Mouse (Mus musculus) forebrain, embryonic 15.5 days (tissue): ENCODE results near the gene Stk32c. TPM values are rescaled to one million over a fixed set of nuclear protein-coding genes. Genes with fewer than 3 reads are reported as not detected.

Experiments used
- ATAC-seq: fragments of 200-750 bp; cut with Nextera tagmentation; replicated peaks from 2 replicates; pipeline ENCODE4 v1.8.0; 2017; ENCODE audit warnings: mild to moderate bottlenecking, moderate TSS enrichment, moderate library complexity
- H3K27ac ChIP-seq: fragments of 300-500 bp; sonication (generic); replicated peaks from 2 replicates; pipeline ENCODE4 v1.5.1; 2015; ENCODE audit warnings: mild to moderate bottlenecking, inconsistent platforms
- H3K27me3 ChIP-seq: fragments of 300-500 bp; sonication (generic); 2 replicates; pipeline ENCODE4 v1.6.1; 2015; ENCODE audit warnings: inconsistent platforms
- H3K36me3 ChIP-seq: fragments of 300-500 bp; sonication (generic); 2 replicates; pipeline ENCODE4 v1.6.1; 2015; ENCODE audit warnings: mild to moderate bottlenecking, inconsistent platforms
- H3K4me1 ChIP-seq: fragments of 300-500 bp; sonication (generic); 2 replicates; pipeline ENCODE4 v1.6.1; 2015; ENCODE audit warnings: inconsistent platforms
- H3K4me2 ChIP-seq: fragments of 300-500 bp; sonication (generic); replicated peaks from 2 replicates; pipeline ENCODE4 v1.6.1; 2015; ENCODE audit warnings: mild to moderate bottlenecking, inconsistent platforms
- H3K4me3 ChIP-seq: fragments of 300-500 bp; sonication (generic); 2 replicates; pipeline ENCODE4 v1.5.1; 2015; ENCODE audit warnings: mild to moderate bottlenecking, inconsistent platforms
- H3K9ac ChIP-seq: fragments of 300-500 bp; sonication (generic); replicated peaks from 2 replicates; pipeline ENCODE4 v1.6.1; 2015; ENCODE audit warnings: mild to moderate bottlenecking, inconsistent platforms
- H3K9me3 ChIP-seq: fragments of 300-500 bp; sonication (generic); 2 replicates; pipeline ENCODE4 v1.6.1; 2016; ENCODE audit warnings: inconsistent platforms
- WGBS: fragments of 180-500 bp; shearing (Covaris S2); methylation state at CpG from one replicate; pipeline ENCODE4 v1.1.7; 2015; ENCODE audit warnings: mixed read lengths; 5-methylcytosine and 5-hydroxymethylcytosine counted together
- polyA plus RNA-seq: library from polyadenylated mRNA; unstranded; fragments of >200 nt; fragmentation: Nextera tagmentation; extraction: Ambion mirVana; gene quantifications from 2 replicates; pipeline ENCODE4 v1.2.1, GENCODE M21; 2015

Stk32c gene
- polyA plus RNA-seq, 1 experiment from 2014 or later: 0.93 TPM

- Histone ChIP-seq H3K4me2 (peak overlapping the region; percentile 88), H3K27ac (no peak overlapping the region), H3K4me3 (peak overlapping the region; percentile 53), H3K9me3 (no peaks in the 10 kb centered on the region), H3K27me3 (peaks cover 7% of the 10 kb centered on the region; the same call in 1 of the 2 replicates), H3K4me1 (peaks cover 31% of the 10 kb centered on the region), H3K9ac (peak overlapping the region; percentile 66), H3K36me3 (no peaks in the 10 kb centered on the region)
- WGBS: 4% methylated on average over 38 of the region's 38 CpGs
- peak; percentile 29; the same call in 1 of the 2 replicates for ATAC-seq
These were observed 34.1 kb upstream of the Stk32c start for GRCm38 (mm10) chr7:139246931-139247880.

DNA sequence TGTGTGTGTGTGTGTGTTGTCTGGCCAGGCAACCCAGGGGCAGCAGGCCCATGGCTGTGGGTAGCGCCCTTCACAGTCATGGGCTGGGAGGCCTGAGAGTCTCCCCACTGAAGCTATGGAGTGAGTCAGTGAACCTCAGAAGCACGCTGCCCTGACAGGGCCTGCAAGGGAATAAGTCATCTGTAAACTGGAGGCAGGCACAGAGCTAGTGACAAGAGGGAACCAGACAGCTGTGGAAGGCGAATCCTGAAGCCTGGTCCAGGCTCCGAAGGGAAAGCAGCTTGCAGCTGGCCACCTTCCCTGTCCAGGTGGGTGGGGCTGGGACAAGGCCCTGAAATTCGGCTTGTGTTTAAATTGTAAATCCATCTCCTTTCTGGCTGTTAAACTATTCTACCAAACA is 33.0 kb upstream of the Stk32c start:
- Histone ChIP-seq H3K4me3 (no peak overlapping the region), H3K4me1 (peaks cover 27% of the 10 kb centered on the region), H3K4me2 (no peak overlapping the region), H3K36me3 (no peaks in the 10 kb centered on the region), H3K9me3 (no peaks in the 10 kb centered on the region), H3K27ac (no peak overlapping the region), H3K27me3 (peaks cover 7% of the 10 kb centered on the region; the same call in 1 of the 2 replicates), H3K9ac (no peak overlapping the region)
- ATAC-seq: no peak
- 80% methylated on average over 5 of the region's 5 CpGs for WGBS

DNA sequence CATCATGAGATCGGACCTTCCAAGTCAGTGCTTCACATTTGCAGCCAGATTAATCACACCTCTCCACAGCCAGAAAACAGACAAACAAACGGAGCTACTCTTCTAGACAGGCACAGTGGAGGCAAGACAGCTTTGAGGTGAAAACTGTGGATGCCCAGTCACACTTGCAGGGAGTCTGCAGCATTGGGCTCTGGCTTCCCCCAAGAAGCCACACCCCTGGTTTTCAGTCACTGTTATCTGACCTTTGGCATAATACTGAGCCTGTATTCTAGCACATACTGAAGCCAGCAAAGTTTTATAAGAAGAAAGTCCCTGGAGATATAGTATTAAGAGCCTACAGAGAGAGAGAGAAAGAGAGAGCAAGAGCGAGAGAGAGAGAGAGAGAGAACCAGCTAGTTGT is 26.3 kb upstream of the Stk32c start:
- no peak for ATAC-seq
- Histone ChIP-seq H3K9me3 (no peaks in the 10 kb centered on the region), H3K9ac (no peak overlapping the region), H3K4me2 (no peak overlapping the region), H3K27ac (no peak overlapping the region), H3K36me3 (no peaks in the 10 kb centered on the region), H3K4me1 (peaks cover 7% of the 10 kb centered on the region; the same call in 1 of the 2 replicates), H3K27me3 (no peaks in the 10 kb centered on the region), H3K4me3 (no peak overlapping the region)
- WGBS: 74% methylated on average over 3 of the region's 3 CpGs

DNA sequence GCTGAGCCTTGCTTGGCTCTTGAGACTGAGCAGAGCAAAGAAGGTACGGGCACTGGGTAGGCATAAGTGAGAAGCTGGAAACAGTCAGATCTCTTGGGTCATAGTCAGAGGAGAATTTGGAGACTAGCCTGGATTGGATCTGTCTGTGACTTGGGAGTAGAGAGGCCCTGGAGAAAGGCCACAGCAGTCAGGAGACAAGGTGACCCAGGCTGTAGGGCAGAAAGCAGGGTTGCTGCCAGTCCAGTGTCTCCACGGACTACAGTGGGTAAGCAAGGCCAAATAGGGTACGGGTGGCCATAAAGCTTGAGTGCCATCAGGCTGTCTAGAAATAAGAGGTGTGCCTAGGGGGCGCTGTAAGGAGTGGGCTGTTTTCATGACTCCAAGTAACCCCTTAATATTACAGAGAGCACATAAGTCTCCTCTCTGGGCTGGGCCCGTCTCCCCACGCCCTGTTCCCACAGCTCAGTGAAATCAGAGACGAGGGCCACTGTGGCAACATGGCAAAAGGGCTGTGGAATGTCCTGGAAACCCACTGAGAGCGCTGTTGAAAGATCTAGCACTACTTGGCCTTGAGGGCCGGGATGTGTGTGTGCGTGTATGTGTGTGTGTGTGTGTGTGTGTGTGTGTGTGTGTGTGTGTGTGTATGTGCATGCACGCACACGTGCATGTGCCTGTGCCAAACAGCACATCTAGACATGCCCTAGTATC is 22.7 kb upstream of the Stk32c start:
- H3K27me3 ChIP-seq: no peaks in the 10 kb centered on the region
- H3K4me1 ChIP-seq: peaks cover 12% of the 10 kb centered on the region; the same call in 1 of the 2 replicates
- 81% methylated on average over 12 of the region's 12 CpGs for WGBS
- no peak overlapping the region for H3K4me2 ChIP-seq
- ATAC-seq: no peak
- H3K4me3 ChIP-seq: no peak overlapping the region
- no peak overlapping the region for H3K27ac ChIP-seq
- no peaks in the 10 kb centered on the region for H3K9me3 ChIP-seq
- no peak overlapping the region for H3K9ac ChIP-seq
- H3K36me3 ChIP-seq: no peaks in the 10 kb centered on the region

DNA sequence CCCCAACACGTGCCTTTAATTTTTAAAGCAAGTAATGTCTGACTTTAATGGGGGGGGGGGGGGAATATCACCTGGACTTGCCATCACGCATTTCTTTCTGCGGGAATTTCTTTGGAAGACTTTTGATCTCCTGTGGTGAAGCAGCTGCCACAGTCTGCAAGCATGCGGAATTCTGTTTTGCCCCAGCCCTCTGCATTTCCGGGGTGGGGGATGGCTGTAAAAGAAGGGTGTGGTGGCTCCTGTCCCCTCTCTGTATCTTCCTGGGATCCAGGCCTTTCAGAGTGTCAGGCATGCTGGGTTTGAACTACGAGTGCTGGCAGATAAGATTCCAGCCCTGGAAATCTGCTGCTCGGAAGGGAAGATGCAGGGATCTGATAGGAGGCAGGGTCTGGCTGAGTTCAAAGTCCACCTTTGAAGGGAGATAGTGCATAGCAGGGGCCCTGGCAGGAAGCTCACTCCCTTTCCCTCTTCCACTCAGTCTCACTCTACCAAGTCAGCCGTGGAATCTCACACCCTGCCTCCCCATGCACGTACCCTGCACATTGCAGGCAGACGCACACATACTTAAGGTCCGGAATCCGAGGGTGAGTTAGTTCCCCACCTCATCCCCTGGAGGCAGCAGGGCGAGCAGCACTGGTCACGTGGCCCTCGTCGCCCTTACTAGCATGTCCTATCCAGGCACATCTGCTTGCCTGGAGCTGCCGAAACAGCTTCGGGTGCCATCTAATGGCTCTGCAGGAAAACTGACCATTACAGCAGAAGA is 21.5 kb upstream of the Stk32c start:
- H3K27ac ChIP-seq: no peak overlapping the region
- H3K4me2 ChIP-seq: no peak overlapping the region
- no peaks in the 10 kb centered on the region for H3K36me3 ChIP-seq
- 20% methylated on average over 18 of the region's 18 CpGs for WGBS
- H3K4me1 ChIP-seq: peaks cover 12% of the 10 kb centered on the region; the same call in 1 of the 2 replicates
- no peaks in the 10 kb centered on the region for H3K27me3 ChIP-seq
- H3K9ac ChIP-seq: no peak overlapping the region
- no peak overlapping the region for H3K4me3 ChIP-seq
- no peak for ATAC-seq
- H3K9me3 ChIP-seq: no peaks in the 10 kb centered on the region

DNA sequence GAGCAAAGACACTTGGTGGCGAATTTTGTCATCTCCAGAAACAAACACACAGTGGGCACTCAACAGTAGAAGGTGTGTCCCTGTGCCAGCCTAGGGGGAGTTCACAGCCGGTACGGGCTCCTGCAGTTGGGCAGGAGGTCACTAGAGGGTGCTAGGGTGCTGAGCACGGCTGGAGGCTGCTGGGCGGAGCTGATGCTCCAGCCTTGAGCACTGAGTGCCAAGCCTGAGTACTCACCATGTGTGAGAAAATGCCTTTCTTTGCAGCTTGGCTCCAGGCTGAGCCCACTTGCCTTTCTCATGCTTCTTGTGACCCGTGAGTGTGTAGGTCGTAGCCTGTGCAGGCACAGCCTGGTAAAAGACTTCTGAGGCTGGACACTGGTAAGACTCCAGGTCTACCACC is 20.6 kb upstream of the Stk32c start:
- H3K4me2 ChIP-seq: no peak overlapping the region
- peaks cover 12% of the 10 kb centered on the region; the same call in 1 of the 2 replicates for H3K4me1 ChIP-seq
- no peak overlapping the region for H3K4me3 ChIP-seq
- no peak overlapping the region for H3K27ac ChIP-seq
- H3K36me3 ChIP-seq: no peaks in the 10 kb centered on the region
- no peaks in the 10 kb centered on the region for H3K27me3 ChIP-seq
- H3K9me3 ChIP-seq: no peaks in the 10 kb centered on the region
- peak; percentile 91 for ATAC-seq
- H3K9ac ChIP-seq: no peak overlapping the region
- 3% methylated on average over 7 of the region's 7 CpGs for WGBS

DNA sequence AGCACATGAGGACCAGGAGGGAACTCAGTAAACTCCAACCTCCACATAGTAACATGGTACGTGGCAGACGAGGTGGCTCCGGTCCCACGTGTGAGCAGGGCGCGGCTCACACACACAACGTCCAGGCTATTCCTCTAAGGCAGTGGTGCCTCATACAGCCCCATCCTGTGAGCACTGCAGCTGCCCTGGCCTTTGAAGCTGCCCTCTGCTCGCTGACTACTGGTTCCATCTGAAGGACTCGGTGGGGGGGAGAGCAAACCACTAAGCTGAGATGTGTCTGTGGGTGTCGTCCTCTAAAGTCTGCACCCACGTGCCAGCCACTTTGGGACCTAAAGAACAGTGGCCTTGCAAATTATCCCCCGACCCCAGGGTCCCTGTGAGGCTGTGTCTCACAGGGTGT is 17.1 kb upstream of the Stk32c start:
- Histone ChIP-seq H3K9me3 (no peaks in the 10 kb centered on the region), H3K4me1 (peaks cover 12% of the 10 kb centered on the region; the same call in 1 of the 2 replicates), H3K9ac (no peak overlapping the region), H3K27me3 (no peaks in the 10 kb centered on the region), H3K4me3 (no peak overlapping the region), H3K27ac (no peak overlapping the region), H3K4me2 (no peak overlapping the region), H3K36me3 (no peaks in the 10 kb centered on the region)
- 78% methylated on average over 12 of the region's 12 CpGs for WGBS
- ATAC-seq: no peak

DNA sequence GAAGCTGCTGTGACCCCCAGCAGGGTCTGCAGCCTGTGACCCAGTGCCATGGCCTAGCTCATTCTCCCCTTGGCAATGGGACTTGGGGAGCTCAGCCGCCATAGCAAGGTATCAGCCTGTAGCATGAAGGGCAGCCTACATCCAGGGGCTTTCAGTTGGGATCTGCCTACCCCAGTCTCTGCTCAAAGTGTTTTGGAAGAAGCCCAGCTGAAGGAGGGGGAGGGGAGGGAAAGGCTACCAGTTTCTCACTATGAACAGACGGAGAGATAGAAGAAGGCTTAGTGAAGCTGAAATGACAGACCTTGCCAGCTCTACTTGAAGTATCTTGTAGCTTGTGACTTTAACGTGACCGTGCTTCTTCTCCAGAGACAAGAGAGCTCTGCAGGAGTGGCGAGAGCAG is 16.7 kb upstream of the Stk32c start:
- no peak overlapping the region for H3K9ac ChIP-seq
- 83% methylated on average over 5 of the region's 5 CpGs for WGBS
- no peaks in the 10 kb centered on the region for H3K9me3 ChIP-seq

GRCm38 (mm10) chr7:139228447-139229171 is 15.5 kb upstream of the Stk32c start:
- WGBS: 85% methylated on average over 6 of the region's 6 CpGs
- H3K9me3 ChIP-seq: no peaks in the 10 kb centered on the region
- no peaks in the 10 kb centered on the region for H3K36me3 ChIP-seq
- H3K4me1 ChIP-seq: no peaks in the 10 kb centered on the region
- no peak overlapping the region for H3K4me3 ChIP-seq
- H3K4me2 ChIP-seq: no peak overlapping the region
- no peak overlapping the region for H3K27ac ChIP-seq
- no peak overlapping the region for H3K9ac ChIP-seq
- ATAC-seq: no peak
- H3K27me3 ChIP-seq: no peaks in the 10 kb centered on the region

More for the DNA sequence above, 16.7 kb upstream of the Stk32c start:
- H3K4me3 ChIP-seq: no peak overlapping the region
- no peak overlapping the region for H3K27ac ChIP-seq
- peaks cover 9% of the 10 kb centered on the region; the same call in 1 of the 2 replicates for H3K4me1 ChIP-seq
- no peaks in the 10 kb centered on the region for H3K27me3 ChIP-seq
- no peak overlapping the region for H3K4me2 ChIP-seq
- no peaks in the 10 kb centered on the region for H3K36me3 ChIP-seq
- ATAC-seq: no peak

- H3K4me1 ChIP-seq: no peaks in the 10 kb centered on the region
- H3K9ac ChIP-seq: no peak overlapping the region
- ATAC-seq: no peak
- no peak overlapping the region for H3K4me3 ChIP-seq
- H3K27me3 ChIP-seq: no peaks in the 10 kb centered on the region
- no peak overlapping the region for H3K27ac ChIP-seq
- no peaks in the 10 kb centered on the region for H3K36me3 ChIP-seq
- no peak overlapping the region for H3K4me2 ChIP-seq
- WGBS: 90% methylated on average over 7 of the region's 7 CpGs
- H3K9me3 ChIP-seq: no peaks in the 10 kb centered on the region
These were observed 13.3 kb upstream of the Stk32c start for GRCm38 (mm10) chr7:139226416-139226815.

- Histone ChIP-seq H3K27ac (no peak overlapping the region), H3K4me3 (no peak overlapping the region), H3K9ac (no peak overlapping the region), H3K4me1 (no peaks in the 10 kb centered on the region), H3K36me3 (no peaks in the 10 kb centered on the region), H3K9me3 (no peaks in the 10 kb centered on the region), H3K4me2 (no peak overlapping the region), H3K27me3 (no peaks in the 10 kb centered on the region)
- 81% methylated on average over 8 of the region's 8 CpGs for WGBS
- no peak for ATAC-seq
These were observed 11.6 kb upstream of the Stk32c start for GRCm38 (mm10) chr7:139224725-139225124.
